Mouse (Mus musculus) spleen, adult 18-20 months (tissue): ENCODE results near the gene Tmem208.

ENCODE experiments used
- DNase-seq, 2 experiments: peaks; one replicate each; pipeline ENCODE4 v3.0.0; 2022; ENCODE audit warnings: mixed read lengths in 2 of 2

Tmem208 gene

GRCm38 (mm10) chr8:105326968-105327367, 814 bp downstream of the Tmem208 start:
- DNase-seq: no peak

- DNase-seq: no peak
Observed at GRCm38 (mm10) chr8:105330325-105330724, 4.2 kb downstream of the Tmem208 start.

- no peak for DNase-seq
Observed at GRCm38 (mm10) chr8:105331469-105331868, 5.3 kb downstream of the Tmem208 start.

GRCm38 (mm10) chr8:105331931-105332330, 5.8 kb downstream of the Tmem208 start:
- DNase-seq: no peak

GRCm38 (mm10) chr8:105332523-105332922, 6.4 kb downstream of the Tmem208 start:
- no peak for DNase-seq

- DNase-seq: no peak
Observed at GRCm38 (mm10) chr8:105336373-105337130, 10.4 kb downstream of the Tmem208 start.

- DNase-seq: no peak
Observed at GRCm38 (mm10) chr8:105338992-105339391, 12.8 kb downstream of the Tmem208 start.

GRCm38 (mm10) chr8:105339886-105340635, 13.9 kb downstream of the Tmem208 start:
- DNase-seq: no peak

- DNase-seq: no peak
Observed at GRCm38 (mm10) chr8:105341399-105341798, 15.2 kb downstream of the Tmem208 start.

- DNase-seq: no peak
Observed at GRCm38 (mm10) chr8:105342768-105343167, 16.6 kb downstream of the Tmem208 start.

GRCm38 (mm10) chr8:105343791-105344574, 17.8 kb downstream of the Tmem208 start:
- DNase-seq: no peak

- no peak for DNase-seq
Observed at GRCm38 (mm10) chr8:105345061-105345975, 19.2 kb downstream of the Tmem208 start.

- peak; percentile 32 to 42 for DNase-seq
Observed at GRCm38 (mm10) chr8:105346611-105347427, 20.7 kb downstream of the Tmem208 start.

- DNase-seq: peak; percentile 88 to 90
Observed at GRCm38 (mm10) chr8:105347428-105348221, 21.5 kb downstream of the Tmem208 start, which contains the start of gene Fhod1. Gene Fhod1 (minus strand): TSS chr8:105347953.

GRCm38 (mm10) chr8:105348450-105349095, 22.4 kb downstream of the Tmem208 start, which contains the start of gene Slc9a5:
Gene Slc9a5 (plus strand): TSS chr8:105348843.
- DNase-seq: peak; percentile 29 to 48

- DNase-seq: no peak
Observed at GRCm38 (mm10) chr8:105349096-105349771, 23.1 kb downstream of the Tmem208 start.

GRCm38 (mm10) chr8:105350186-105350585, 24.0 kb downstream of the Tmem208 start:
- no peak for DNase-seq

GRCm38 (mm10) chr8:105353583-105354135, 27.5 kb downstream of the Tmem208 start:
- no peak for DNase-seq

GRCm38 (mm10) chr8:105354549-105354948, 28.4 kb downstream of the Tmem208 start:
- DNase-seq: no peak
